Mouse (Mus musculus): ENCODE data around the gene Gm42878. TPM values are rescaled to one million over a fixed set of nuclear protein-coding genes. Genes with fewer than 3 reads are reported as not detected.

Gm42878 gene
- polyA plus RNA-seq, 1 experiment = not detected

- H3K27ac ChIP-seq (ENCODE audit: control insufficient read depth, insufficient read depth, low read length) = no peak overlapping the region
- no peaks in the 10 kb centered on the region for H3K36me3 ChIP-seq (ENCODE audit: control insufficient read depth, insufficient read depth, low read length)
- 95% methylated on average over 16 of the region's 16 CpGs for WGBS
- no peaks in the 10 kb centered on the region for H3K27me3 ChIP-seq (ENCODE audit: control insufficient read depth, insufficient read depth, low read length)
- DNase-seq = no peak
- TF ChIP-seq POLR2A (IDR thresholded peaks at IDR 0.05; ENCODE audit: control insufficient read depth, extremely low read depth, insufficient read depth, low read length, poor library complexity) = no peak
- no peak overlapping the region for H3K4me3 ChIP-seq (ENCODE audit: control insufficient read depth, insufficient read depth, low read length)
- H3K4me1 ChIP-seq (replicated peaks; ENCODE audit: control insufficient read depth, insufficient read depth, low read length) = peaks cover 8% of the 10 kb centered on the region
Observed at GRCm38 (mm10) chr5:121566035-121566681, 20.9 kb upstream of the Gm42878 start.

GRCm38 (mm10) chr5:121564468-121564895 lies 19.2 kb upstream of the Gm42878 start:
- Histone ChIP-seq H3K27me3 (ENCODE audit: control insufficient read depth, insufficient read depth, low read length) (no peaks in the 10 kb centered on the region), H3K36me3 (ENCODE audit: control insufficient read depth, insufficient read depth, low read length) (no peaks in the 10 kb centered on the region), H3K4me3 (ENCODE audit: control insufficient read depth, insufficient read depth, low read length) (peak overlapping the region; percentile 44), H3K4me1 (replicated peaks; ENCODE audit: control insufficient read depth, insufficient read depth, low read length) (peaks cover 8% of the 10 kb centered on the region), H3K27ac (ENCODE audit: control insufficient read depth, insufficient read depth, low read length) (peak overlapping the region; percentile 68; the same call in 1 of the 2 replicates)
- TF ChIP-seq POLR2A (IDR thresholded peaks at IDR 0.05; ENCODE audit: control insufficient read depth, extremely low read depth, insufficient read depth, low read length, poor library complexity) = no peak
- peak; percentile 95 for TF ChIP-seq CTCF (IDR thresholded peaks at IDR 0.05; ENCODE audit: borderline replicate concordance, control insufficient read depth, extremely low read depth, insufficient read depth, low read length, poor library complexity)
- peak; percentile 92 for DNase-seq
- 4% methylated on average over 11 of the region's 11 CpGs for WGBS

DNA sequence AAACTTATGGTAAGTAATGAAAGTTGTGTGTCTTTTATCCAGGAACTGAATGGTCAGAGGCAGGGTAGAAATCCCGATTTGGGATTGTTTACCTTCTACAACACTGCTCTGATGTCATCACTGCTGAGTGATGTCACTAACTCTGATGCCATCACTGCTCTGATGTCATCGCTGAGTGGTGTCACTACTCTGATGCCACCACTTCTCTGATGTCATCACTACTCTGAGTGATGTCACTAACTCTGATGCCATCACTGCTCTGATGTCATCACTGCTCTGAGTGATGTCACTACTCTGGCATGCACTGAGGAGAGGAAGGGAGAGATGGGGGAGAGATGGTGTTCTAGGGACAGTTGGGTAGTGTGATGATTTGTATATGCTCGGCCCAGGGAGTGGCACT lies 17.2 kb upstream of the Gm42878 start:
- no peaks in the 10 kb centered on the region for H3K27me3 ChIP-seq (ENCODE audit: control insufficient read depth, insufficient read depth, low read length)
- no peak overlapping the region for H3K27ac ChIP-seq (ENCODE audit: control insufficient read depth, insufficient read depth, low read length)
- TF ChIP-seq POLR2A (IDR thresholded peaks at IDR 0.05; ENCODE audit: control insufficient read depth, extremely low read depth, insufficient read depth, low read length, poor library complexity) = no peak
- no peak for TF ChIP-seq CTCF (IDR thresholded peaks at IDR 0.05; ENCODE audit: borderline replicate concordance, control insufficient read depth, extremely low read depth, insufficient read depth, low read length, poor library complexity)
- no peaks in the 10 kb centered on the region for H3K36me3 ChIP-seq (ENCODE audit: control insufficient read depth, insufficient read depth, low read length)
- WGBS = 92% methylated on average over 3 of the region's 3 CpGs
- peaks cover 8% of the 10 kb centered on the region for H3K4me1 ChIP-seq (replicated peaks; ENCODE audit: control insufficient read depth, insufficient read depth, low read length)
- DNase-seq = no peak
- no peak overlapping the region for H3K4me3 ChIP-seq (ENCODE audit: control insufficient read depth, insufficient read depth, low read length)

DNA sequence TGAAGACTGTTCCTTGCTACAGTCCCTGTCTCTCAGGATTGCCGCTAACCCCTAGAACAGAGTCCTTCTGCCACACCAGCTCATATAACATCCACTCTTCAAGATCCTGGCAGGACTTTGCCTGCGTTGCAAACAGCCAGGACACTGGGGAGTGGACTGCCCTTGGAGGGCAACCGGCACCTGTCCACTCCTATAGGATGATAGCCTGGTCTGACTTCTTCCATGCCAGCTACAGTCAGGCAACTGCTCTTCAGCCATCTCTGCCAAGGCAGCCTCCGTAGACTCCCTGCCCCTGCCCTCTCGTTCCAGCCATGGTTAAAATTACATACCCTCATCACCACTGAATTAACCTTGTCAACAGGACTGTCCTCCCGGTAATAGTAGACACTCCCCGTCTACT lies 3.9 kb upstream of the Gm42878 start:
- H3K36me3 ChIP-seq (ENCODE audit: control insufficient read depth, insufficient read depth, low read length) = no peaks in the 10 kb centered on the region
- no peak overlapping the region for H3K27ac ChIP-seq (ENCODE audit: control insufficient read depth, insufficient read depth, low read length)
- no peak for TF ChIP-seq CTCF (IDR thresholded peaks at IDR 0.05; ENCODE audit: borderline replicate concordance, control insufficient read depth, extremely low read depth, insufficient read depth, low read length, poor library complexity)
- TF ChIP-seq POLR2A (IDR thresholded peaks at IDR 0.05; ENCODE audit: control insufficient read depth, extremely low read depth, insufficient read depth, low read length, poor library complexity) = no peak
- no peaks in the 10 kb centered on the region for H3K27me3 ChIP-seq (ENCODE audit: control insufficient read depth, insufficient read depth, low read length)
- no peak for DNase-seq
- peaks cover 7% of the 10 kb centered on the region for H3K4me1 ChIP-seq (replicated peaks; ENCODE audit: control insufficient read depth, insufficient read depth, low read length)
- no peak overlapping the region for H3K4me3 ChIP-seq (ENCODE audit: control insufficient read depth, insufficient read depth, low read length)
- 91% methylated on average over 7 of the region's 7 CpGs for WGBS

DNA sequence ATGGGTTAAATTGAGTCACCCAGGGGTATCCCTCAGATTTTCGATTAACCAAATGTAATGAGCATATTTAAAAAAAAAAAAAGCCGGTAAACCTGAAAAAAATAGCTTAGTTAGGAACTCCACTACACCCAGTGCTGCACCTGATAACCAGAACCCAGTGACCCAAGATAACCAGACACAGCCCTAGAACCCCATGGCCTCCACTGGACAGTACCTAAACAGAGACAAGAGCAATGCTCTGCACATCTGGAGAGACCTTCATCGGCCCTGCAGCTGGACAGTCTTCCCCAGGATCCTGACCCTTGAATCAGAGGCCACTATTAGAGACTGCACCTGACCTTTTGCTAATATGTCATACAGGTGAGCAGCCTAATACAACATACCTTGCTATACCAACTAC lies 1.8 kb upstream of the Gm42878 start:
- Histone ChIP-seq H3K4me1 (replicated peaks; ENCODE audit: control insufficient read depth, insufficient read depth, low read length) (peaks cover 10% of the 10 kb centered on the region), H3K27ac (ENCODE audit: control insufficient read depth, insufficient read depth, low read length) (no peak overlapping the region), H3K4me3 (ENCODE audit: control insufficient read depth, insufficient read depth, low read length) (no peak overlapping the region), H3K27me3 (ENCODE audit: control insufficient read depth, insufficient read depth, low read length) (no peaks in the 10 kb centered on the region), H3K36me3 (ENCODE audit: control insufficient read depth, insufficient read depth, low read length) (no peaks in the 10 kb centered on the region)
- 86% methylated on average over 3 of the region's 3 CpGs for WGBS
- no peak for TF ChIP-seq CTCF (IDR thresholded peaks at IDR 0.05; ENCODE audit: borderline replicate concordance, control insufficient read depth, extremely low read depth, insufficient read depth, low read length, poor library complexity)
- no peak for TF ChIP-seq POLR2A (IDR thresholded peaks at IDR 0.05; ENCODE audit: control insufficient read depth, extremely low read depth, insufficient read depth, low read length, poor library complexity)
- DNase-seq = no peak

- Histone ChIP-seq H3K4me1 (replicated peaks; ENCODE audit: control insufficient read depth, insufficient read depth, low read length) (peaks cover 10% of the 10 kb centered on the region), H3K36me3 (ENCODE audit: control insufficient read depth, insufficient read depth, low read length) (no peaks in the 10 kb centered on the region), H3K4me3 (ENCODE audit: control insufficient read depth, insufficient read depth, low read length) (peak overlapping the region; percentile 98), H3K27me3 (ENCODE audit: control insufficient read depth, insufficient read depth, low read length) (no peaks in the 10 kb centered on the region), H3K27ac (ENCODE audit: control insufficient read depth, insufficient read depth, low read length) (no peak overlapping the region)
- 10% methylated on average over 6 of the region's 6 CpGs for WGBS
- DNase-seq = peak; percentile 37
- TF ChIP-seq POLR2A (IDR thresholded peaks at IDR 0.05; ENCODE audit: control insufficient read depth, extremely low read depth, insufficient read depth, low read length, poor library complexity) (no peak), CTCF (IDR thresholded peaks at IDR 0.05; ENCODE audit: borderline replicate concordance, control insufficient read depth, extremely low read depth, insufficient read depth, low read length, poor library complexity) (no peak)
Observed at GRCm38 (mm10) chr5:121546530-121546895, 1.2 kb upstream of the Gm42878 start.
